Mouse (Mus musculus) heart, postnatal 25 days (tissue): ENCODE measurements around the gene Zdhhc4. TPM values are rescaled to one million over a fixed set of nuclear protein-coding genes. Genes with fewer than 3 reads are reported as not detected.

Experiments used
- DNase-seq: peaks from one replicate; pipeline ENCODE4 v3.0.0; 2022; ENCODE audit warnings: low spot score
- intact Hi-C: fragments of 180-260 bp; cut with DNase I; formaldehyde crosslinking; loops from one replicate; pipeline ENCODE4 v1.15.1; 2025
- total RNA-seq, 2 experiments: library from RNA; stranded (reverse); gene quantifications; 2 replicates each; pipeline ENCODE4 v1.2.3; 2021

The Zdhhc4 gene
- total RNA-seq, 2 experiments from 2014 or later: 26.4 to 29.8 TPM

DNA sequence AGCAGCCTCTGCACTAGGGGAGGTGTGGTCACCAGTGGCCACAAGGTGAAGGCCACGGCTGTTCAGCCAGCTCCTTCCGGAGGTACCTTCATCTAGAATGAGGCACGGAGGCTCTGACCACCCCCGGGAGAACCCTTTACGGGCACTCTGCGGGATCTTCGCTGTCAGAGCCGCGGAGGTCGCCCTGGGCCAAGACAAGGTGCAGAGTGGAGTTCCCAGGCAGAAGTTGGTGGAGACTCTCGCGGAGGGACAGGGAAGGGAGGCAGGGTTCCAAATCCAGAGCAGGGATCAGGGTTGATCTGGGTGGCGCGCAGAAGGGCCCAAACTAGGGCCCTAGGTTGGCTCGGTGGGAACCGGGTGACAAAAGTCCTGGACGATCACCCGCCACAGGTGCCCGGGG, 36.2 kb downstream of the Zdhhc4 start:
- DNase-seq: no peak
- intact Hi-C loops: loop anchor here (10.0 kb wide), 1 partner anchor 118 kb away; no protein-coding TSS in a partner anchor

GRCm38 (mm10) chr5:143289299-143289698, 39.8 kb downstream of the Zdhhc4 start:
- no peak for DNase-seq
- intact Hi-C loops: no loop called here

DNA sequence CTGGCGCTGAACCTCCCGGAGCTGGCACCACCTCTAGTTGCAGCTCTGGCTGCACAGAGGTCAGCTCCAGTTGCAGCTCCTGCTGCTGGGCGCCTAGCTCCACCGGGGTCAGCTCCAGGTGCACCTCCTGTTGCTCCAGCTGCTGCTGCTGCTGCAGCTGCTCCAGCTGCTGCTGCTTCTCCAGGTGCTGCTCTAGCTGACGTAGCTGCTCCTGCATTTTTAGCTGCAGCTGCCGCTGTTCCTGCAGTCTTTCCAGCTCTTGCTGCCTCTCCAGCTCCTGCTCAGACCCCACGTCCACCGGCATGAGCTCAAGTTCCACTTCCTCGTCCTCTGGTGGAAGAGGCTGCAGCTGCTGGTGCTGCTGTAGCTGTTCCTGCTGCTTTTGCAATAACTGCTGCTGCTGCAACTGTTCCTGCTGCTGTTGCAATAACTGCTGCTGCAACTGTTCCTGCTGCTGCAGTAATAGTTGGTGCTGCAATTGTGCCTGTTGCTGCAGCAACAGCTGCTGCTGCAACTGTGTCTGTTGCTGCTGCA, 40.6 kb downstream of the Zdhhc4 start:
- no peak for DNase-seq
- intact Hi-C loops: no loop called here

GRCm38 (mm10) chr5:143287774-143288328, 41.2 kb downstream of the Zdhhc4 start:
- intact Hi-C loops: no loop called here
- no peak for DNase-seq

DNA sequence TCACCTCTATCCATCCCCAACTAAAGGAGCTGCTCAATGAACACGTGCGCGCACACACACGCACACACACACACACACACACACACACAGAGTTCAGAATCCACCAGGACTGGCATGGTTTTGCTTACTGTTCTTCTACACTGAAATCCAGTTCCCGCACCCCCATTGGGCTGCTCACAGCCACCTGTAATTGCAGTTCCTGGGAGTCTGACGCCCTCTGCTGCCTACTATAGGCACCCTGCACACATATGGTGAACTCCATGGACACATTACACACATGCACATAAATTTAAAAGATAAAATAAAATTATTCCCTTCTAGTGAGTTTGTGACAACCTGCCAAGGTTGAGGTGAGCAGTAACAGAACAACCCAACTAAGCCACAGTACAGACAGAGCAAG, 44.3 kb downstream of the Zdhhc4 start:
- intact Hi-C loops: no loop called here
- no peak for DNase-seq

GRCm38 (mm10) chr5:143279247-143279646, 49.8 kb downstream of the Zdhhc4 start:
- intact Hi-C loops: no loop called here

DNA sequence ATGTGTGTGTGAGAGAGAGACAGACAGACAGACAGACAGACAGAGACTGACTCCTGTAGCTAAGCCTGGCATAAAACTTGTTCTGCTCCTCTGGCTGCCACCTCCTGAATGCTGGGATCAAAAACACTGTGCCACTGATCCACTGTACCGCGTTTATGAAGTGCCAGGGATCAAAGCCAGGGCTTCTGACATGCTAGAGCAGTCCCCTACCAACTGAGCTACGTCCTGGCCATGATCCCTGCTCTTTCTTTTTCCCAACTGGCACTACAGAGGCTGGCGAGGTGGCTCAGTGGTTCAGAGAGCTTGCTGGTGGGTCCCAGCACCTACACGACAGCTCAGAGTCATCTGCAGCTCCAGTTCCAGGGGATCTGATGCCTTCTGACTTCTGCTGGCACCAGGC, 53.3 kb downstream of the Zdhhc4 start:
- no peak for DNase-seq
- intact Hi-C loops: no loop called here

More at GRCm38 (mm10) chr5:143279247-143279646, 49.8 kb downstream of the Zdhhc4 start:
- DNase-seq: no peak

DNA sequence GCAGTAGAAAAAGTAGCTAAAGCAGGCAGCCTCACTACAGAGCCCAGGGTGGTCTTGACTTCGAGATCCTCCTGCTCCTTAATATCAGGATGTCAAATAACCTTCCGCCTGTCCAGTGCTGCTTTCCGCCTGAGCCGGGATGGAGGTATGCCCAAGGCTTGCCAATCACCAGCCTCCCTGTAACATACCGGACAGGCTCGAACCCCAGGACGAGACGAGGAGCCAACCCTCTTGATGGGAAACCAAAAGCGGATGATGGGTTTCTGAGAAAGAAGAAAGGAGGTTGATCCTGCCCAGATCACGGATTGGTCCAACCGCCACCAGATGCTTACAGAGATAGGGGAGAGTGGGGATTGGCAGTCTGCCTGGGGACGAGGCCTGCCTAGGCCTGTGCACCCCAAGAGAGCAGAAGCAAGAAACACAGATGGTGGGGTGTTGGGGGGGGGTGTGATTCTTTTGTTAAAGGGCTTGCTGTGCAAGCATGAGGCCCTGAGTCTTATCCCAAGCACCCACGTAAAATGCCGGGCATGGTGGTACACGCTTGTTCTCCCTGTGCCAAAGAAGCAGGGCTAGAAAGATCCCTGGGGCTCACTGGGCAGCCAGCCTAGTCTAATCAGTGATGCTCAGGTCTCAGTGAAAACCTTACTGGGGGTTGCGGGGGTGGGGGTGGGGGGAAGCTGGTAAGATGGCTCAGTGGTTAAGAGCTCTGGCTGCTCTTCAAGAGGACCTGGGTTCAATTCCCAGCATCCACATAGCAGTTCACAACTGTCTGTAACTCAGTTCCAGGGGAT, 56.3 kb downstream of the Zdhhc4 start:
- no peak for DNase-seq
- intact Hi-C loops: no loop called here

GRCm38 (mm10) chr5:143272108-143272507, 56.9 kb downstream of the Zdhhc4 start:
- intact Hi-C loops: no loop called here
- no peak for DNase-seq

DNA sequence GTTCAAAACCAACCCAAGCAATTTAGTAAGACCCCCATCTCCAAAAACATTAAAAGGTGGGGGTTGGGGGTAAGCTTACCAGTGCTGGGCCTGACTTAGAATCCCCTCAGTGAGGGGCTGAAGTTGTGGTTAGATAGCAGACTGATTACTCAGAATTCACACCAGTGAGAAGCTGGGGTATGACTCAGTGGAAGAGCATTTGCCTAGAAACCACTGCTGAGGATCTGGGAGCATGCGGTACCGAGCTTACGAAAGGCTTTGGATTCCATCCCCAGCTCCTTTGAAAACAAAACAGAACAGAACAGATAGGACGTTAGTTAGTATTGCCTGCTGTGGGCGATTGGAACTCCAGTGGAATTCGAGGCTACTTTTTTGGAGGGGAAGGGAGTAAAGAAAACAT, 57.4 kb downstream of the Zdhhc4 start:
- intact Hi-C loops: no loop called here
- DNase-seq: no peak

DNA sequence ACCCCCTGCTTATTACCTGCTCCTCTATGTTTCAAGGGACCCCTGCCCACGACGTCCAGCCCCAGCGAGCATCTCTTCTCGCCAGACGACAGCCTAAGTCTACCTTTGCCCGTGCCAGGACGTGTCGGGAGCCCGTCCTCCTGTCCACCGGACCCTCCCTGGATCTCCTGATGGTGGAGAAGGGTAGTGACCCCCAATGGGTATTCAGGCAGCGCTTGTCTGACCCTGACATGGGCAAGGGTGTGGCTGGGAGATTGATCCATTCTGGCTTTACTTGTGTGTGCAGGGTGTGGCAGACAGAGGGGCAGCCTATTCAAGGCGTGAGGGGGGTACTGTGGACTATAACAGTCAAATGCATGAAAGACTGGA, 58.9 kb downstream of the Zdhhc4 start:
- DNase-seq: no peak
- intact Hi-C loops: no loop called here

DNA sequence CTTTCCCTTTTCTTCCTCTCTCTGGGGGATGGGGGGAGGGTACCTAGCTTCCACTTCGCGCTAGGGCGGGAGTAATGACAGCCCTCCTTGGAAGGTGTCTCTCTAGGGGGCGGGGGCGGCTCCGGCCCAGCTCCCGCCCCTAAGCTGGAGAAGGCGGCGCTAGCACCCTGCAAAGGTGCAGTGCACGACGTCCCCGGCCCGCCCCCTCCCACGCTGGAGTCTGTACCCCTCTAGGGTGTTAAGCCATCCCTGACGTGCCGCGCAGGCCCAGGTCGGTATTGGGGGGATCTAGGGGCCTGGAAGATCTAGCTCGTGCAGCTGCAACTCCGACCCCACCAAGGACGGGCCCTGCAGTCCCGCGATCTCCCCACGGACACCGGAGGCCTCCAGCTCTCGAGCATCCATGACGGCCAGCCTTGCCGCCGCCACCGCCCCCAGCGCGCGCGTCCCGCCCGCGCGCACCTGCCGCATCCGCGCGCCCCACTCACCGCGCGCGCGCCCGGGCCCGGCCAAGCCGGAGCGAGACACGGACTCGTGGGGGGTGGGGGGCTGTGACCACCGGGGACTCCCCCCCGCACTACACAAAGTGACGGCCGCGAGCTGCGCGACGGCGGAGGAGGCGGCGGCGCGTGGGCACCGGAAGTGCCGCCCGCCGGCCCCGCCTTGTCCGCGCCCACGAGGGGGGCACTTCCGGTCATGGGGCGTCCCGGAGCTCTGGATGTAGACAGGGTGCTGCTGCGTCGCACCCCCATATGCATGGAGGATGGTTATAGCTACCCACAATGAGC, 59.5 kb downstream of the Zdhhc4 start, which contains the start of gene Zfp316:
Gene Zfp316 (minus strand): TSS at position 660 of the 788 bp plus-strand sequence.
- peak; percentile 57 for DNase-seq
- intact Hi-C loops: no loop called here

DNA sequence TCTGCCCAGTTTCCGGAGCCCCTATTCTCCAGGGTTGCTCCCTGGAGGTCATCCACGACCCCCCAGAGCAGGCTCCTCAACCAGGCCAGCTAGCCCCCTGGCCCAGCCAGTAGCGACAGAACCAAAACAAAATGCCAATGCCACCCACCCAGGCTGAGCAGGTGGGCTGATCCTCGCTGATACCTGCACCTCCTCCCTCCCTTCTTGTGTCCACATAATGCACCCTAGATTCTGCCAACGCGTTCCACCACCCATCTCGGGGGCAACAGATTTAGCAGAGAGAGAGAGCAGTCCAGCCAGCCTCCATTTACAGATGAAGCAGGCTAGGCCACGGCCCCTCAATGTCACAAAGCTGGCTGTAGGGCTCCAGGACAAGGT, 60.1 kb downstream of the Zdhhc4 start:
- DNase-seq: no peak
- intact Hi-C loops: no loop called here

DNA sequence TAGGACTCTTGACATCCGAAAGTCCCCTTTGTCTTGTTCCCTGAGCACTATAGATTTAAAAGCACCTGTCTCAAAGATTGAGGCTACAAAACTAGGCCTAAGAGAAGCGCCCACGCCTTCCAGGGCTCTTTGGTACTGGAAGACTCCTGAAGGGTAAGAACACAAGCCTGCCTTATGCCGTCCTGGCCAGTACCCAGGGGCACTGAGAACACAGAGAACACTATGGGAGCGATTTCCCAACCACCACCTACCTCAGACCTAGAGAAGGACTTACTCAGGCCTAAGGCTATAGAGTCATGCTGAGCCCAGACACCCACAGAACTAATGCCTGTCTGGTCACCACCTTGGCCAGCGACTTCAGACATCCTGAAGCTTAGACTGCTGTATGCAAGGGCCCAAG, 62.3 kb downstream of the Zdhhc4 start:
- no peak for DNase-seq
- intact Hi-C loops: no loop called here

Other genes with a start within 250 kb of the Zdhhc4 start
- 10 to 100 TPM; 22.8 to 26.2 TPM for gene Rnf216, start 216.3 kb downstream of the Zdhhc4 start, total RNA-seq
- not detected for gene Olfr718-ps1, start 181.7 kb downstream of the Zdhhc4 start, total RNA-seq
- gene Rbak, start 148.5 kb downstream of the Zdhhc4 start, total RNA-seq: 1 to 10 TPM; 3.9 to 5.4 TPM
- not detected for gene Spdye4b, start 148.2 kb downstream of the Zdhhc4 start, total RNA-seq
- not detected for gene Spdye4a, start 102.4 kb downstream of the Zdhhc4 start, total RNA-seq
- 10 to 100 TPM in 1 of 2 experiments, 1 to 10 TPM in 1; 9.5 to 11.0 TPM for gene Zfp12, start 94.1 kb downstream of the Zdhhc4 start, total RNA-seq
- 1 to 10 TPM; 4.8 to 5.7 TPM for gene Zfp316, start 59.2 kb downstream of the Zdhhc4 start, total RNA-seq
- gene Zfp853, start 35.6 kb downstream of the Zdhhc4 start, total RNA-seq: under 1 TPM in 1 of 2 experiments, not detected in 1; 0.25 TPM
- gene E130309D02Rik, start 13.9 kb downstream of the Zdhhc4 start, total RNA-seq: 10 to 100 TPM; 14.1 to 17.2 TPM
- gene Grid2ip, start 28.1 kb upstream of the Zdhhc4 start, total RNA-seq: not detected
- gene Kdelr2, start 74.6 kb upstream of the Zdhhc4 start, total RNA-seq: 10 to 100 TPM; 55.6 to 58.0 TPM
- 1 to 10 TPM; 7.6 to 8.2 TPM for gene Daglb, start 135.3 kb upstream of the Zdhhc4 start, total RNA-seq
- 100 to 1,000 TPM; 215 to 235 TPM for gene Rac1, start 198.8 kb upstream of the Zdhhc4 start, total RNA-seq